Mouse (Mus musculus) cerebellum, adult 8-10 months (tissue): ENCODE results near the gene Fhit.
"Not testable (repeated sequence)": the region's sequence is repeated elsewhere in the genome, so short reads cannot be mapped to it uniquely, and the experiment has no call there.

Experiments
- DNase-seq: peaks from one replicate; pipeline ENCODE4 v3.0.0; 2022

Fhit gene

DNA sequence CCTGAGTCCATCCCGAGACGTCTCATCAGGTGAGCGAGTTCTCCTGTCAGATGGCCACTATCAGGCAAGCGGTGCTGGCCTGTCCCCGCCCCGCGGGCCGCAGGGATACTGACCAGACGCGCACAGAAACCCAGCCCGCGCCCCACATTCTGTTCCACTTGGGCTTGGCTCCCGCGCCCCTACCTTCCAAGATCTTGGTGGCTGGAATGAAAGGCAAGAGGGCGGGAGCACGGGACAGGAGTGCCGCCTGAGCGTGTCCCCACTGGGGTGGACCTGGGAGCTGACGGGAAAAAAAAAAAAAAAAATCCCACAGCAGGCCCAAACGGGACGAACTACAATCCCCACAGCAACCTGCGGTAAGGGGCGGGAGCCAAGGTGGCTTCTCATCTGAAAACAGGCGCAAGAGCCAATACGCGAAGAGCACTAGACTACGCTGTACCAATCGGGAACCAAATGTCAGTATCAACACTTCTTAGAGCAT lies at the start of gene Fhit:
Gene Fhit (minus strand): TSS at position 285 of the 481 bp plus-strand sequence.
- peak; percentile 91 for DNase-seq

DNA sequence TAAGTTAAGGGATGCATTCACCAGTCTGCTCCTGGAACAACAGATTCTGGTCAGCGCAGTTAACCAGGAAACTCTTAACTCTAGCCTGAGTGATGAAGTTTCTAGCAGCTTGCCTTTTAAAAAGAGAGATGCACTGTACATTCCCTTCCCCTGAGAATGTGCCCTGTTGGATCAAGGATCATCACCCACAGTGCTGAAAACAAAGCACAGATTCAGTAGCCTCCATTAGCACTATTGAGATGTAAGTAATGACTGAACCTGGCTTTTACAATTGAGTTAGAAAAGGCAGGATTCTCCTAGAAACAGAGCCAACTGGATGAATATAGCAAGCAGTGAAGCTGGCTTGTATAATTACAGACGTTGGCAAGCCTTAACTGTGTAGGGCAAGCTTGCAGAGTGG lies 45.0 kb upstream of the Fhit start:
- no peak for DNase-seq

DNA sequence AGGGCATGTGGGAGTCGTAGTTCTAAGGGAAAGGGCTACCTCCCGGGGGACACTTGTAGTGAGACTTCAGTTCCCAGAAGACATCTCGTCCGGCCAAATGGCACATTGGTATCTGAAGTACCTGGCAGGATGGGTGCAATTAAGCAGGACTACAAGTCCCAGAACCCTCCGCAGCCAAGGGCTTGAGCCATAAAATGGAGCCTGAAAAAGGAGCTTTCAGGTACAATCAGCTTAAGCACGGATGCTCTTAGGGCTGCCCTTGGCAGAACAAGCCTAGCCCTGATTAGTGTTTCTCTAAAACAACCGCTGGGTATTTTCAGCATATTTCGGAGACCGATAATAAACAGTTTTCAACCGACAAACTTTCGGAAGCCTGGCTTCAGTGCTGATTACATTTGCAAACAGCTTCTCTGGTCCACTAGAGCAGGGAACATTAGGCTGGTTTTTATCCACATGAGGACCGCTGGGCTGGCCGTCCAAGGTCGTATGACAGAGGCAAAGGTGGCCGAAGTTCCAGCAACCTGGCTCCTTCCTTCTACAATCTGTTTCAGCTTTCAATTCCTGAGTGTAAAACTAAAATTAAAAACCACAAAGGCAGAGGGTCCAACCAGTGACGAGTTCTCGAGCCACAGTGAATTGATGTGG lies 907 bp downstream of the Fhit start:
- peak; percentile 86 for DNase-seq

DNA sequence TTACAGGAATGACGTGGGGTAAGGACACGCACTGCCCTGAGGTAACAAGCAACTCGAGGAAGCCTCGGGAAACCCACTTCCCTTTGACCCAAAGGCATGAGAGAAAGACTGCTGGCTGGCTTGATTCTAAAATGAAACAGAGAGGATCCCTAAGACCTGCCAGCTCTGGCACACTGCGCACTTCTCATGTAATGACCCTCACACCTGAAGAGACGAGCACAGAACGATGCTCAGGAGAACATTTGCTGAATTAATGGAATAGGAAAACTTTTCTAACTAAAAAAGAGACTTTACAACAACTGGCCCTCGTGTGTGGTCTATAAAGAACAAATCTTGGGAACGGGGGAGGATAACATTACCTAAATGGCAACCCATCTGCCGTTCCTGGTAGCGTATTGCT lies 2.2 kb downstream of the Fhit start:
- no peak for DNase-seq

DNA sequence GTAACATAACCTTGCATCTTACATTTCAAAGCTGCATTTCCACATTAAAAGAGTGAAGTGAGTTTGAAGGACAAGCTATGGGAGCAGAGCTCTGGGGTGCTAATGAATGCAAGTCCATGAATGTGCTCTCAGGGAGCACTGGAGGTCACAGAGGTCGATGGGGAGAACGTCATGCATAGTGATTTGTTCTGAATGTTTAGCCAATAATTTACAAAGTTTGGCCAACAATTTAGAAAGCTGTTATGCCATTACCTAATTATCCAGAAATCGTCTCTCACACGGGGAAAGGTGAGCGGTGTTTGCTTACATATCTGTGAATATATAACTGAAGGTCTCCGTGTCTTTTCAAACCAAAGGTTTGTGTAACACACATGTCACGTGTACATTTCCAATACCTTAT lies 2.8 kb downstream of the Fhit start:
- DNase-seq: no peak

DNA sequence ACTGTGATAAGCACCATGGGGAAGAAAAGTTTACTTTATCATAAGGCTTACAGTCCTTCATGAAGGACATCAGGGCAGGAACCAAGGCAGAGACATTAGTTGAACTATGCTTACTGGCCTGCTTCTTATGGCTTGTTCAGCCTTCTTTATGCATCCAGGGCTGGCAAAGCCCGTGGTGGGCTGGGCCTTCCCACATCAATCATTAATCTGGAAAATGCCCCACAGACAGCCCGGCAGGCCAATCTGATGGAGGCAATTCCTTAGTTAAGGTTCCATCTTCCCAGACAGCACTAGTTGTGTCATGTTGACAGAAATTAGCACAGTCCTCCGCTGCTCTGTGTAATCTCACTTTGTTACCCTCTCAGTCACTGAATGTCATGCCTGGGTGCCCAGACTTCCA lies 4.1 kb downstream of the Fhit start:
- DNase-seq: no peak

DNA sequence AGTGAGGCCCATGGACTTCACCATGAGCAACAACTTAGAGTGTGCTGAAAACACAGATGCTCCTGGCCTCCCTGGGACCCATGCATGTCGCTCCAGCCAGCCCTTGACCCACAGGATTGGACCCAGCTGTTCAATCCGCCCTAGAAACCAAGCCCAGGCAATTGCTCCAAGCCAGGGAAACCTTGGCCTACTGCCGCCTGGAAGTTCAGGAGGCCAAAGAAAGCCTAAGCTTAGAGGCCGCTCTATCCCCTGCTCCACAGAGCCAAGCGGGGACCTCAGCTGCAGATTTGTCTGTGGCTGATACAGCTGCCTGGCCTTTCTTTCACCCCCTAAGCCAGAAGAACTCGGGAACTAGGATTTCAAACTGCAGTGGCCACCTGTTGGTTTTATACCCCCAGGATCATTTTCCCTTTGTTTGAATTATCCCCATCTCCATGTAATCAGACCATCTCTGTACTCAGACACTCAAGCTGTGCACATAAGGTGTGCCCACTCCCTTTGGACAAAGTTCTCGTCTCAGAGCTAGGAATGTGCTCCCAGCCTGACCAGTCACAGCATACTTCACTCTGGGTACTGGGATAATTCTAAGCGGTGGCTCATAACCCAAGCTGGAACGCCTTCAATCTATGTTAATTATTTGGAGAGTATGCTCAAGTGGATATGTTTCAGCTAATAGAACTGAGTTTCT lies 10.1 kb downstream of the Fhit start:
- DNase-seq: no peak

DNA sequence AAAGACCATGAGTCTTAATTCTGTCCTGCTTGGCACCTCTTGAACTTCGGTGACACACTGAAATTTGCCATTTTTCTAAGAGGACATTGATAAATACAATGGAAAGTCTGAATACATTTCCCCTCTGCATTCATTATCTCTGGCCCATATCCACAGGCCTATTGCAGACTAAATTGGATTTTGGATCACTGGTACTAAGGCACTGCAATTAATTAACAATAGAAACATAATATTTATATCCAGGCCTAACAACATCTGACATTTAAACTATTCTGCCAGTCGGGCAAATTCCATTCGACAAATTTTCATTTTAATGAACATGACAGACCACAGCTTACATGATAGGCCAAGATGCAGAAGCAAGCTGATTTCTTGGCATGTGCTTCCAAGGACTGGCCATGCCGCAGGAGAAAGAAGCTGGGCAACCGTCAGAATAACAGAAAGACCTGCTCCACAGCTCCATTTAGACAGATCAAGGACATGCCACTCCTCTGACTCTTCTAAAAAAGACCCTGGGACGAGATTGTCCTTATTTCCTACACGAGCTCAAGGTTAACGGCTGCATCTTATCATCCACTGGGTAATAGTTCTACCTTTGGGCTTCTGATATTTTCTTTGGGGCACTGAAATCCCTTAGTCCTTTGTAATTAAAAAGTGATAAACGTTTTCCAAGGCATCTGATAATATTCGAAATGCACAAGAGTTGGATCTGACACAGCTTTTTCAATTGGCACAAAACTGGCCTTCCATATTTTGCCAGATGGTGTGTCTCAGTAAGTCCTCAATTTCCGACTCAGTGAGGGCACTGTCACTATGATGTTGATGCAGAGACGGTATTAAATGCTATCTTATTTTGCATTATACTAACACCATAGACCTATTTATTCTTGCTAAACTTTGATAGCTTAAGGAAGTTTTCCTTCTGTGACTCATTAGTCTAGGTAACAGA lies 27.8 kb downstream of the Fhit start:
- DNase-seq: no peak

DNA sequence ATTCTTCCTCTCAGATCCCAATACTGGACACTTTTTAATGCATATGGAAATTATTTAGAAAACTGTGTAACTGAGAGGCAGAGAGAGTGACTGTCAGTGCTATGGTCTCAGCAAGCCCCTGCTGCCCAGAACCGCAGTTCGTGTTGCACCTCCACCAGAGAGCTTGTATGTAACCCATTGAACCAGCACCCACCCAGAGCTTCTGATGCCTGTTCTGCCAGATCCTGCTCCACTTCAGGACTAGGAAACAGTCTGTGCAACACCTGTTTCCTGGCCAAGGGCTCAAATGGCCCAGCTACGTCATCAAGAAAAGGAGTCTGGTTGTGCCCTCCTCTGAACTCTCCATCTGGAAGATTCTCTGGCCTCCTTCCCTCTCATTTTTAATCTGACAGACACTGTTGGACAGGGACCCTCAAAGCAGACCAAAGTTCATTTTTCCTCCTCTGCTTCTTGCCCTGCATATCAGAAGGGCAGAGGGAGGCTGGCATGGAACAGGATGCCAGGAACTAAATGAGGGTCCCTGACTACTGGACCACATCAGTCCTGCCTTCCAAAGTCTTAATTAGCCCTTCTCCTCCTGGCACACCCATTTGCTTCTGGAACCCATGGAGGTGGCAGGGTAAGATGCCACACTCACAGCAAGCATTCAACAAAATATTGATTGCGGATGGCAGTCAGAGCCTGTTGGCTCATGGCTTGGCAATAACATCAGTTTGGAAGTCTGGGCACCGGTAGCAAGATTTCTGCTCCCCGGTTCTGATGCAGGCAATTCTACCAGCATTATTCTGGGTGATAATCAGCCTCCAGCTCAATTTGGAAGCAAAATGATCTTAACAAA lies 29.0 kb downstream of the Fhit start:
- DNase-seq: peak; percentile 1

DNA sequence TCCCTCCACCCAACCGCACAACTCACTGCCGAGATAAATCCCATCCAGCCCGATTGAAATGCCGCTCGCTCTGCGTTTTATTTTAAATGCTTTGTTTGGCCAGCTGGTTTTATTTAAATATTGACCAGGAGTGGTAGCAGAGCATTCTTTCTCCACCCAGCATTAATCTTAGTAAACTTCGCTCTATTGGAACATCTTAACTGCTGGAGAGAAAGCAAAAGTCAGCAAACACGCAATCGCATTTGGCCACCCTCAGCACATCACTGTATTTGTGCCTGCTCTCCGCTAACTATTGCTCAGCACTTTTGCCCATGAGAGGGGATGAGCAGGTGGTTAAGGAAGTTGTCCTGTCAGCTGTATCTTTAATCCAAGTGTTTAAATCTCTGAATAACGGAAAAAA lies 36.7 kb downstream of the Fhit start:
- no peak for DNase-seq

DNA sequence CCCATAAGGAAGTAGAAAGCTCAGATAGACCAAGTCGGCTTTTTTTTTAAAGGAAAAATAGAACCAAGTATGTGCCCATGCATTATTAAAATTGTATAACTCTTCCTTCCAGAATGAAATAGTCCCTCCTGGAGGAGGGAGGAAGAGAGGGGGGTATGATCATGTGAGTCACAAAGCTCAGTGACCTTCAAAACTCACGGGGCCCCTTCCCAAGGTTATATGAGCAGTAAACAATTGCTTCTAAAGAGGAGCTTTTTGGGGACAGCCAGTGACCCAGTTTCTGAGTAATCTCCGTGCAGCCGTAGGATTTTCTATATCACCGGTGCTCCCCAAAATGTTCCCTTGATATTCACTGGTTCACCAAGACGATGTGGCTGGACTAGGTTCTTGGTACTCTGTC lies 42.8 kb downstream of the Fhit start:
- no peak for DNase-seq

DNA sequence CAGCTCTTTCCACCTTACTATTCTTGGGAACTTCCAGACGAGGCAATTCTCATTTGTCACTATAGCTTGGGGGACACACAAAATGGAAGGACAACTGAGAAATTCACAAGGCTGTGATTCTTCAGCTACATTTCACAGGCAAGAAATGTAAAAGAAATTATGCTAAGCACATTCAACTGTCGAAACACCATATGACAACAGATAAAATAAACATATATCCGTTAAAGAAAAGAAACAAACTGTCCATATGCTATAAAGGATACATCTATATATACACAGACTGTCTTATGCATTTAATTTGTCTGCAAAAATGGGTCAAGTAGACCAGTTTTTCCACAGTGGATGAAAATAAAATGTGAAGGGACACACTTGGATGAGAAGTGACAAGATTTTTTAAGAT lies 76.2 kb downstream of the Fhit start:
- no peak for DNase-seq

DNA sequence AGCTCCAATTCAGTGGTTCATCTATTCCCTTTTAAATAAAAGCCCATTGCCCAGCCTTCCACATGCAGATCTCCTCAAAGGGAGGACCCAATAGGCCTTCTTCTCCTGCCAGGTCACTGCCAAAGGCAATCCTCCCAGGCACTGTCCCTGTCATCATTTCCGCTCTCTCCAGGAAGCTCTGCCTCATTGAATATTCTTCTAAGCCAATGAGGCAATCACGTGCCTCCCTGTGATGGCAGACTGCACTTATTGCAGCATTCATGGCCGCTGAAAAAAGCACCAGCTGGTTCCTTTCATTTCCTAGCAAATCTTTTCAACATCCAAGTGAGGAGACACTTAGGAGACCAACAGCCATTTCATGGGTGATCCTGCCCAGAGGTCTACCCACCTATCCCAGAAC lies 77.9 kb downstream of the Fhit start:
- no peak for DNase-seq

DNA sequence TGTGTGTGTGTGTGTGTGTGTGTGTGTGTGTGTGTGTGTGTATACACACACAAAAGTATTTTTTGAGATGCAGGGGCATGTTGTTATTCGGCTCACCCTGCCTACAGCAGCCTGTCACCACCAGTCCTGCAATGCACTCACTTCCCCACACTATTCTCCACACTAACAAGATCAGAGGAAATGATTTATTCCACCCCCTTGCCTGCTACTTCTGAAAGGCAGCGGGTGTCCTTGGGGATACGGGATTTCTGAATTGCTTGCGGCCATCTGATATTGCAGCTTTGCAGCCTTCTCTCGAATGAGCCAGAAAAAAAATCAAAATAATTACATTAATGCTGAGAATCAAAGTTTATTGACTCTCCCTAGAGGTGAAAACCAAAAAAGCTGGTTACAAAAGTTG lies 78.4 kb downstream of the Fhit start:
- no peak for DNase-seq

DNA sequence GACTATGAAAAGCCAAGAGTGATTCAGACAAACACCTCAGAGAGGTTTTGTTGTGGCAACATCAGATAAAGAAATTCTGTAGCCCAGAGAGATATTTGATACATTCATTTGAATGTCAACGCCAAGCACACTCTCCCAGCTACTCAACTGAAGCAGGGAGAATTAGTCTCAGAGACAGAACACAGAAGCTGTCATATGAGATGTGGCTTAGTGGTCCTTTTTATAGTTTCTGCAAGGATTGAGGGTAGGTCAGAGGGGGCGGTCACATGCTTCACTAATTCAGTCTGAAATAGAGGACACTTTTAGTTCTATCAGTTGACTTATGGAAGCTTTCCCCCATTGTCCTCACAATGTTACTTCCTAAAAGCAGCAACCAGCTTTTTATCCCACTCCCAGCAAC lies 98.2 kb downstream of the Fhit start:
- DNase-seq: no peak

DNA sequence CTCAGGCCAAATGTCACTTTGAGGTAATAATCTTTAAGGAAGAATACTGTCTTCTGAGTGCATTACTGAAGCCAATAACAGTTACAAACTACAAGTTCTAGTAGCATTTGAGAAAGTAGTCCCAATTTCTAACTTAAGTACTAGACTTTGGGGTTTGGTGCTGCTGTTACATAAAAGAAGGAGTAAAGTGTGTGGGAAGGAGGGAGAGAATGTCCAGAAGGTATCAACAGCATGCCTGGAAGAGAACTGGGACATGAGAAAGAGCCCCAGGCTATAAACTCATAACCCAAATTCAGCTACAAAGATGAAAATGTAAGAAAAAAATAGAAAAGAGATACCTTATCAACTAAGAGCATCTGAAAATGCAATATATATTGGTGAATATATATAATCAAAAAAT lies 101.6 kb downstream of the Fhit start:
- DNase-seq: no peak

DNA sequence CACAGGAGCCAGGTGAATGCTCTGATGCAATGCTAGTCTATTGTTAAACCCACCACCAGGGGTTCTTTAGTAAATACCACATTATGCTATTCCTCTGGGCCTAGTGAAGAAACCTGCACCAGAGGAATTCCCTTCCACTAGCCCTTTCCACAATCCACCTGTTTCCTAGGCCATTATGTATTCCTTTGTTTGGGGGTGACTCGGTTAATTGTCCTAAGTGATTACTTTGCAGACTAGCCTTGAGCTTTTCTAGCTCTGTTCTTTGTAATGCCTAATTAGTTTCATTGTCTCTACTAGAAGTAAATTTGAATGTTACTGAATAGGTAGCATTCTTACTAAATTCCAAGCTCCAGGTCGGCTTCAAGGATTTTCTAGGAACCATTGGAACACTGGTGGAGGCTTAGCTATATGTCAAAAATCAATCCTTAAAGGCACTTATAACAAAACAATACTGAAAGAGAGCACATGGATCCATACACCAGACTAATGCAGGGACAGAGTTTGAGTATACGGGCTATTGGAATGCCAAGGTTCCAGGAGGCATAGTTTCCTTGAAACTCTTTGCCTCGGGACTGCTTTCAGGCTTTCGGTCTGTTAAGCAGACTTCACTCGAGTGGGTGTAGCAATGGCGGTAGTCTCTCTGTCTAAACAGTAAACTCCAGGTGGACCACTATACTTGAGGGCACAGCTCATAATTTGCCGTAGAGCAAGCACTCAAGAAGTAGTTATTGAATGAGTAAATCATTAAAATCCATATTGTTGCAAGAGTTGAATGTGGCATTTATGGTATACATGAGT lies 122.1 kb downstream of the Fhit start:
- DNase-seq: not testable (repeated sequence)

DNA sequence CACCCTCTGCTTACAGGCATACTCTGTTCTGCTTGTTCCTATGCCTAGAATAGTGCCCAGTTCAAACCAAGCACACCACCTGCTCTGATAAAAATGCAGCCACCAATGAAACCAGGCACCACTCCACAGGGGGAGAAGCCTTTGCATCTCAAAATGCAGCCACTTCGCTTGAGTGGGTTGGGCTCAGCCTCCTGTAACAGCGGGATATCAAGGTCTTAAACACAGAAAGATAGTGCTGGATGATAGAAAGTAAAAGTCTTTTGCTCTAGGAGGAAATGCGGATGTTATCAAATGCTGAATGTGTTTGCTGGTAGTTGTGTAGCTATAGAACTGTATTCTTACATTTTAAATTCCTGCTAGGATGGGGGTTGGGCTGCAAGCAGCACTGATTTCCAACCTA lies 140.4 kb downstream of the Fhit start:
- DNase-seq: no peak

DNA sequence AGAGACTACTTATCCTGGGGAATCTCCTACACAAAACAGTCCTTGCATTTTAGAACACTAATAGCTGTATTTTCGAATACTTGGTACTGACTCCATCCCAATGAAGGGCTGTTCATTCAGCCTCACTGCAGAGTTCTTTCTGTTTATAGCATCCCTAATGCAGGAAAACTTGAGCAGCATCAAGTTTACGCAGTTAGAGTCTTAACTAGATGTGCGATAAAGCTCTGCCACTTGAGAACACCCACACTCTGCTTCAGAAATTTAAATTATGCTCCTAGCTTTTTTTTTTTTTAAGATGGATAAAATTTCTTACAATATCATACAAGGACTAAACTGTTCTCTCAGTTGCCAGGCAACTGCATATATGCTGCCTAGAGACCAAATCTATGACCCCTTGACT lies 183.2 kb downstream of the Fhit start:
- no peak for DNase-seq

DNA sequence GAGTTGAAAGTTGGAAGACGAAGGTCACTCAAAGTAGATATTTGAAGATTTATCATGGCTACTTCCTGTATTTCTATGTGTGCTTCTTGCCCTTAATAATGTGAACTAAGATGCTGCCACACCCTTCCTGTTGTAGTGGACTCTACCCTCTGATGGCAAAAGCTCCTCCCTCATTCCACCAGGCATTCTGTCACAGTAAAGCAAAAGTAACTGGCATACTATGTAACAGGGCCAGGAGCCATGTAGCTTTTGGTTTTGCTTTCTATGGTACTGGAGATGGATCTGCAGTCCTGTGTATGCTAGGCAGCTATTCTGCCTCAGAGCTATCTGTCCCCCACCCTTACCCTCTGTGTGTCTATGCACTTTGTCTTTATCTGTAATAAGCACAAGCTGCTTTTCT lies 220.2 kb downstream of the Fhit start:
- DNase-seq: no peak

DNA sequence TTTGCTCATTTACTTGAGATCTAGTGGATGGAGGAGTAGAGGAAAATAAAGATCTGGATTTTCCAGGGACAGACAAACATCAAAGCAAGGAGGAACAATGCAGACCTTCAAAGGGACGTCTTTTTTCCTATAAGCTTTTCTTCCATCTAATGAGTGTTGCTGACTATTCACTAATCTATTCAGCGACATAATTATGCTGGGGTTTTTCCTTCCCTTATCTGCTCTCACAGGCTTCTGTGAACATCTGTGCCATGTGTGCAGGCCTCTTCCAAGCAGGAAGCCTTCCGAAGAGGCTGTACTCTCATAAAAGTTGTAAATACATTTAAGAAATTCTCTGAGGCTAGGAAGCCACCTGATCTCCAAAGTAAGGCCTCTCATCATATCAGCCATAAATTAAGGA lies 228.2 kb downstream of the Fhit start:
- no peak for DNase-seq
